Mouse (Mus musculus) stomach, postnatal 0 days (tissue): Measurements from ENCODE around the gene Plac1. TPM values are rescaled to one million over a fixed set of nuclear protein-coding genes. Genes with fewer than 3 reads are reported as not detected.

Experiments used
- ATAC-seq: fragments of 200-750 bp; cut with Nextera tagmentation; 2 replicates; pipeline ENCODE4 v1.8.0; 2017; ENCODE audit not compliant: low FRiP score, low TSS enrichment
- DNase-seq: peaks from one replicate; pipeline ENCODE4 v3.0.0-alpha.2; 2016; ENCODE audit warnings: low spot score
- H3K27ac ChIP-seq: fragments of 300-500 bp; sonication (generic); replicated peaks from 2 replicates; pipeline ENCODE4 v1.5.1; 2014; ENCODE audit warnings: mild to moderate bottlenecking, control low read depth
- H3K27me3 ChIP-seq: fragments of 300-500 bp; sonication (generic); 2 replicates; pipeline ENCODE4 v1.6.1; 2014; ENCODE audit warnings: low read length; ENCODE audit not compliant: control insufficient read depth, insufficient read depth
- H3K36me3 ChIP-seq: fragments of 300-500 bp; sonication (generic); 2 replicates; pipeline ENCODE4 v1.6.1; 2014; ENCODE audit warnings: low read length, mixed read lengths; ENCODE audit not compliant: control insufficient read depth, insufficient read depth
- H3K4me1 ChIP-seq: fragments of 300-500 bp; sonication (generic); replicated peaks from 2 replicates; pipeline ENCODE4 v1.6.1; 2014; ENCODE audit warnings: antibody characterized with exemption; ENCODE audit not compliant: control insufficient read depth, insufficient read depth
- H3K4me2 ChIP-seq: fragments of 300-500 bp; sonication (generic); replicated peaks from 2 replicates; pipeline ENCODE4 v1.6.1; 2014; ENCODE audit warnings: low read depth, mild to moderate bottlenecking, control low read depth, moderate library complexity
- H3K4me3 ChIP-seq: fragments of 300-500 bp; sonication (generic); 2 replicates; pipeline ENCODE4 v1.5.1; 2014; ENCODE audit warnings: low read depth, low read length, control low read depth
- H3K9ac ChIP-seq: fragments of 300-500 bp; sonication (generic); 2 replicates; pipeline ENCODE4 v1.6.1; 2014; ENCODE audit warnings: mild to moderate bottlenecking, low read length, control low read depth, mixed read lengths
- H3K9me3 ChIP-seq: fragments of 300-500 bp; sonication (generic); 2 replicates; pipeline ENCODE4 v1.6.1; 2016; ENCODE audit warnings: low read length; ENCODE audit not compliant: control insufficient read depth
- CTCF ChIP-seq: IDR thresholded peaks from 2 replicates; pipeline ENCODE4 v1.5.1; 2016; ENCODE audit warnings: antibody characterized with exemption, low read depth, mild to moderate bottlenecking, moderate library complexity
- EP300 ChIP-seq: optimal IDR thresholded peaks from 2 replicates; pipeline ENCODE3; 2016; ENCODE audit warnings: antibody characterized with exemption
- WGBS: fragments of 180-500 bp; shearing (Covaris S2); extraction: QIAGEN DNeasy Blood & Tissue Kit; methylation state at CpG from one replicate; pipeline ENCODE4 v1.1.7; 2014; 5-methylcytosine and 5-hydroxymethylcytosine counted together
- polyA plus RNA-seq: library from polyadenylated mRNA; unstranded; fragments of >200 nt; fragmentation: Nextera tagmentation; extraction: Ambion mirVana; gene quantifications from 2 replicates; pipeline ENCODE4 v1.2.1, GENCODE M21; 2015

Plac1 gene
- polyA plus RNA-seq, 1 experiment from 2014 or later, result 1.2 TPM

DNA sequence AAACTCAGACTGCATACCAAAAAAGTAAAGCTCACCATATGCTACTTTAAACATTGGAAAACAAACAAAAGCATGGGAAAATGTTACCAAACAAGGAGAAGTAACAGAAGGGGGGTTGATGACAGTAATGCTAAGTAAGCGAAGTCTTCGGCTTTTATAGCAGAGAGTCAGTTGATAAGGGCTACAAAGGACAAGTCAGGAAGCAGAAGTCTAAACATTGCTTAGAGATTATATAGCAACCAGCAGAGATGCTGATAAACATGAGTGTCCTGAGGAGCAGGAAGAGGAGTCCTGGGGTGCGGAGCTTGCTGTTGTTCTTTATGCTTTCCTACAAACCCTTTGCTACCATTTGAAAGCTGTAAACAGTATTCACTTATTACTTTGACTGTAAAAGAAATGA lies 140.6 kb downstream of the Plac1 start:
- WGBS, result 63% methylated on average over 3 of the region's 3 CpGs
- Histone ChIP-seq H3K9me3 (no peaks in the 10 kb centered on the region), H3K9ac (no peak overlapping the region), H3K4me1 (no peaks in the 10 kb centered on the region), H3K4me3 (no peak overlapping the region), H3K36me3 (no peaks in the 10 kb centered on the region), H3K27ac (no peak overlapping the region), H3K27me3 (no peaks in the 10 kb centered on the region), H3K4me2 (no peak overlapping the region)
- TF ChIP-seq CTCF, result no peak
- no peak for TF ChIP-seq EP300
- no peak for DNase-seq
- ATAC-seq, result no peak

DNA sequence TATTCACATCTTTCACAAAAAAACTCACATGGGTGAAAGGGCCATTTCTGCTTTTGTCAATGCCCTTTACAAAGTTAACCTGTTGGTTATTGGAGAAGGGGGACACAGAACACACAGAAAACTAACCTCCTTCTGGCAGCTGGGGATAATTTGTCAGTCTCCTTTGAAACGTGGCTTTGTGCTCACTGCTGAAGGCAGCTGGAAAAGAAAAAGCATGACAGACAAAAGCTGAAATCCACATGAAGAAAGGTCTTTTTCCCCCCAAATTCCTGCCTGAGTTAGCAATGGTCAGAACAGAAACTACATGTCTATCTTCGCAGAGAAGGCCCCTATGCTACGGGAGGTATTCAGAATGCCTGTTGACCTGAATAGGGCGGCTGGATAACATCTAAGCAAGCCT lies 141.6 kb downstream of the Plac1 start:
- 74% methylated on average over 4 of the region's 4 CpGs for WGBS
- TF ChIP-seq CTCF, result no peak
- TF ChIP-seq EP300, result no peak
- Histone ChIP-seq H3K4me1 (no peaks in the 10 kb centered on the region), H3K27me3 (no peaks in the 10 kb centered on the region), H3K9ac (no peak overlapping the region), H3K36me3 (no peaks in the 10 kb centered on the region), H3K4me2 (no peak overlapping the region), H3K9me3 (no peaks in the 10 kb centered on the region), H3K27ac (no peak overlapping the region), H3K4me3 (no peak overlapping the region)
- ATAC-seq, result no peak
- no peak for DNase-seq

- Histone ChIP-seq H3K27me3 (no peaks in the 10 kb centered on the region), H3K4me2 (no peak overlapping the region), H3K9ac (no peak overlapping the region), H3K27ac (no peak overlapping the region), H3K9me3 (no peaks in the 10 kb centered on the region), H3K4me1 (no peaks in the 10 kb centered on the region), H3K36me3 (no peaks in the 10 kb centered on the region), H3K4me3 (no peak overlapping the region)
- WGBS, result 74% methylated on average over 4 of the region's 4 CpGs
- DNase-seq (no peak), ATAC-seq (no peak)
- TF ChIP-seq CTCF, result no peak
- no peak for TF ChIP-seq EP300
Measured at GRCm38 (mm10) chrX:53097786-53098185, 142.1 kb downstream of the Plac1 start.

DNA sequence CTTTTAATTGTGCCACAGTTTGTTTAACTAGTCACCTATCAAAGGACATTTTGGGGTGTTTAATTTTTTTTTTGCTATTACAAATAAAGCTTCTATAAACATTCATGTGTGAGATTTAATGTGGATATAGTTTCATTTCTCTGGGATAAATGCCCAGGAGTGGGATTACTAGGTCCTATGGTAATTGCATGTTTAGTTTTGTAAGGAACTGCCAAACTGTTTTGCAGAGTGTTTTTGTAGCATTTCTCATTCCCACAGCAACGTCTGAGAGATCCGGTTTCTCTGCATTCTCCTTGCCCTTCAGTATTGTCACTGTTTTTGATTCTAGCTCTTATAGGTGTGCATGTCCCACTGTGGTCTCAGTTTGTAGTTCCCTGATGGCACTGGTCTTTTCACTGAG lies 146.5 kb downstream of the Plac1 start:
- TF ChIP-seq CTCF (no peak), EP300 (no peak)
- Histone ChIP-seq H3K27me3 (no peaks in the 10 kb centered on the region), H3K36me3 (no peaks in the 10 kb centered on the region), H3K9me3 (no peaks in the 10 kb centered on the region), H3K4me3 (no peak overlapping the region), H3K27ac (no peak overlapping the region), H3K4me1 (no peaks in the 10 kb centered on the region), H3K9ac (no peak overlapping the region), H3K4me2 (no peak overlapping the region)
- ATAC-seq, result no peak
- DNase-seq, result no peak
- 22% methylated on average over 2 of the region's 2 CpGs for WGBS

GRCm38 (mm10) chrX:53088663-53089292 lies 151.1 kb downstream of the Plac1 start:
- no peak overlapping the region for H3K27ac ChIP-seq
- H3K9me3 ChIP-seq, result no peaks in the 10 kb centered on the region
- ATAC-seq, result no peak
- H3K4me1 ChIP-seq, result no peaks in the 10 kb centered on the region
- H3K36me3 ChIP-seq, result no peaks in the 10 kb centered on the region
- H3K9ac ChIP-seq, result no peak overlapping the region
- no peaks in the 10 kb centered on the region for H3K27me3 ChIP-seq
- no peak overlapping the region for H3K4me3 ChIP-seq
- DNase-seq, result no peak
- WGBS, result 58% methylated on average over 5 of the region's 5 CpGs
- H3K4me2 ChIP-seq, result no peak overlapping the region
- TF ChIP-seq CTCF (no peak), EP300 (no peak)

DNA sequence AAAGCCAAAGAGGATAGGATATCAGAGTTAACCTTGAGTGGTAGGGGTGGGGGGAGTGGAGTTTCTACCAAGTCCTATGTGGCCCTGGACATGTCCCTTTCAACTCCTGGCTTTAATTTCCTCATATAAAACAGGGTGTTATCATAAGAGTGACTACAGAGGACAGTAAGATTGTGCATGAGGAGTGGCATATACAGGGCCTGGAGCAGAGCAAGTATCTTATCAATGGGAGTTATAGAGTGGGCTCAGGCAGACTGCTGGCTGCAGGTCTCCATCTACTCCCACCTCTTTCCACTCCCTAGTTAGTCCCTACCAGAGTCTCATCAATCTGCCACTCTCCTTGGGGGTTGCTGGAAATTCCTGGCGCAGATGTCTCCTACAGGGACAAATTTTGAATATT lies 152.7 kb downstream of the Plac1 start:
- Histone ChIP-seq H3K27ac (no peak overlapping the region), H3K4me1 (no peaks in the 10 kb centered on the region), H3K9ac (no peak overlapping the region), H3K27me3 (no peaks in the 10 kb centered on the region), H3K9me3 (no peaks in the 10 kb centered on the region), H3K4me2 (no peak overlapping the region), H3K4me3 (no peak overlapping the region), H3K36me3 (no peaks in the 10 kb centered on the region)
- ATAC-seq, result no peak
- WGBS, result 86% methylated on average over 1 of the region's 1 CpGs
- TF ChIP-seq CTCF (no peak), EP300 (no peak)
- no peak for DNase-seq
